Mouse (Mus musculus) thymus, adult 2 months (tissue): ENCODE results near the gene Tnfsf18.

Source experiments
- CTCF ChIP-seq: fragments of 200-500 bp; IDR thresholded peaks from 2 replicates; pipeline ENCODE4 v1.5.1; 2012; ENCODE audit warnings: mild to moderate bottlenecking, control low read depth, low read length, moderate library complexity, borderline replicate concordance; ENCODE audit not compliant: control insufficient read depth, poor library complexity, insufficient read depth; ENCODE audit errors: extremely low read depth
- POLR2A ChIP-seq: fragments of 200-500 bp; IDR thresholded peaks from 2 replicates; pipeline ENCODE4 v1.6.1; 2012; ENCODE audit warnings: mild to moderate bottlenecking, low read length, control low read depth, moderate library complexity; ENCODE audit not compliant: control insufficient read depth, poor library complexity, insufficient read depth; ENCODE audit errors: extremely low read depth

- TF ChIP-seq POLR2A (no peak), CTCF (no peak)
These were observed 49.6 kb upstream of the Tnfsf18 start for GRCm38 (mm10) chr1:161444858-161445257.
